In the genomic region with DNA sequence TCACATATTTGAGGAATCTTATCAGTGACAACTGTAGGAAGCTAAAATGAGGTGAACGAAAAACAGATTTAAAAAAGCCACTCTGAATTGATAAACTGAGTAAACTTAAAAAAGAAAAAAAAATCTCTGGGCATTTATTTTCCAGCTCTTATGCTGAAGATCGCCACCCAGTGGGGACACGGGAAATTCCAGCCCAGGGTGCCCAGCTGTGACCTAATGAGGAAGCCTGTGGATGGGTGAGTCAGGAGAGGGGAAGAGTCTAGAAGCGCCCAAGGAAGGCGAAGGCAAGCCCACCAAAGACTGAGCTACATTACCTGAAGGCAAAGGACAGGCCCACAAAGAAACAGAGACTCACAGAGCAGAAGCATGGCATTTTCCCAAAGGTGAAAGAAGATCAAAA, we compare ENCODE assay signal across 9 mouse cellular contexts.
DNase-seq lines count a peak whose midpoint lies in the region; ATAC-seq and TF ChIP-seq lines count a peak whose summit lies in the region.
"Had no signal": no experiment of that assay in that cellular context is flagged by ENCODE, and none has a peak within 500 bp of the region (broad histone marks: within the 10 kb centered on the region; RNA-seq: fewer than 3 reads in every experiment).

No protein-coding gene starts in this region.

- no peaks in the 10 kb centered on the region for H3K36me3 ChIP-seq in thymus, adult 2 months (ENCODE audit: control insufficient read depth, insufficient read depth, low read length)
- H3K36me3 ChIP-seq in heart, embryonic 13.5 days = no peaks in the 10 kb centered on the region
- H3K36me3 ChIP-seq: neural tube, embryonic 13.5 days had no signal

- WGBS in thymus, adult 2 months = 26% methylated on average over 5 of the region's 5 CpGs
- 9% methylated on average over 5 of the region's 5 CpGs for WGBS in heart, embryonic 13.5 days

- DNase-seq in cerebellum, postnatal 14 days = peak; percentile 61 to 79
- no peak for DNase-seq in cerebellum, adult 11 months
- peak; percentile 21 for DNase-seq in thymus, postnatal 4 days
- no peak for DNase-seq in thymus, adult 2 months
- peak; percentile 26 for DNase-seq in layer of hippocampus, adult 9-10 months (ENCODE audit: low spot score)
- peak; percentile 45 for DNase-seq in mesoderm, embryonic 11.5 days (ENCODE audit: low read depth, low spot score)

- TF ChIP-seq CTCF in thymus, adult 2 months (IDR thresholded peaks at IDR 0.05; ENCODE audit: borderline replicate concordance, control insufficient read depth, extremely low read depth, insufficient read depth, low read length, poor library complexity) = no peak

- peak overlapping the region; percentile 57 for H3K9ac ChIP-seq in heart, embryonic 13.5 days
- H3K9ac ChIP-seq: neural tube, embryonic 13.5 days had no signal

- ATAC-seq in heart, embryonic 13.5 days (ENCODE audit: extremely low read depth, insufficient number of reproducible peaks, low FRiP score, low TSS enrichment) = no peak
- no peak for ATAC-seq in erythroblast, adult 5-6 weeks (replicated peaks; ENCODE audit: low FRiP score, poor library complexity, severe bottlenecking)

- peaks cover 4% of the 10 kb centered on the region; the same call in 1 of the 2 replicates for H3K9me3 ChIP-seq in heart, embryonic 13.5 days
- H3K9me3 ChIP-seq: neural tube, embryonic 13.5 days had no signal

- no peak for TF ChIP-seq POLR2A in thymus, adult 2 months (IDR thresholded peaks at IDR 0.05; ENCODE audit: control insufficient read depth, extremely low read depth, insufficient read depth, low read length, poor library complexity)

- peak overlapping the region; percentile 60 for H3K4me2 ChIP-seq in heart, embryonic 13.5 days
- H3K4me2 ChIP-seq: neural tube, embryonic 13.5 days had no signal

- no peak overlapping the region for H3K27ac ChIP-seq in thymus, adult 2 months (ENCODE audit: control insufficient read depth, insufficient read depth, low read length)
- H3K27ac ChIP-seq in heart, embryonic 13.5 days (replicated peaks) = peak overlapping the region; percentile 71
- H3K27ac ChIP-seq: neural tube, embryonic 13.5 days had no signal

- no peaks in the 10 kb centered on the region for H3K27me3 ChIP-seq in thymus, adult 2 months (ENCODE audit: control insufficient read depth, insufficient read depth, low read length)
- no peaks in the 10 kb centered on the region for H3K27me3 ChIP-seq in heart, embryonic 13.5 days (replicated peaks)
- H3K27me3 ChIP-seq: neural tube, embryonic 13.5 days had no signal

- H3K4me3 ChIP-seq in thymus, adult 2 months (ENCODE audit: control insufficient read depth, insufficient read depth, low read length) = no peak overlapping the region
- H3K4me3 ChIP-seq in heart, embryonic 13.5 days = peak overlapping the region; percentile 23
- H3K4me3 ChIP-seq: neural tube, embryonic 13.5 days had no signal

- H3K4me1 ChIP-seq in thymus, adult 2 months (replicated peaks; ENCODE audit: control insufficient read depth, insufficient read depth, low read length) = no peaks in the 10 kb centered on the region
- peaks cover 25% of the 10 kb centered on the region for H3K4me1 ChIP-seq in heart, embryonic 13.5 days
- H3K4me1 ChIP-seq: neural tube, embryonic 13.5 days had no signal

Comparison
In these comparisons a context has a peak if more than half of its experiments do, and no peak if none do; other contexts are left out.
1. DNase-seq: peak in cerebellum, postnatal 14 days (2 of 2), thymus, postnatal 4 days (single experiment), layer of hippocampus, adult 9-10 months (single experiment) and mesoderm, embryonic 11.5 days (single experiment); none in cerebellum, adult 11 months (single experiment) and thymus, adult 2 months (single experiment).